Mouse (Mus musculus) megakaryocyte progenitor cell, adult 5-6 weeks (primary cell): ENCODE results near the gene Pde4c. TPM values are rescaled to one million over a fixed set of nuclear protein-coding genes. Genes with fewer than 3 reads are reported as not detected.

ENCODE experiments used
- ATAC-seq: replicated peaks from 2 replicates; pipeline ENCODE4 v1.8.0; 2016; ENCODE audit warnings: mild to moderate bottlenecking, moderate TSS enrichment, inconsistent platforms; ENCODE audit not compliant: poor library complexity
- total RNA-seq, 2 experiments: library from RNA; stranded (forward) in 1 of 2; stranded (reverse) in 1 of 2; fragments of 157-497, 149-512 nt in 1 of 2; fragments of 200-1000 nt in 1 of 2; gene quantifications; 2 replicates each; pipeline versions ENCODE4 v1.2.3 to v1.2.4; 2015 to 2017

The Pde4c gene
- total RNA-seq, 2 experiments from 2014 or later: 0.39 TPM; not detected in 1

DNA sequence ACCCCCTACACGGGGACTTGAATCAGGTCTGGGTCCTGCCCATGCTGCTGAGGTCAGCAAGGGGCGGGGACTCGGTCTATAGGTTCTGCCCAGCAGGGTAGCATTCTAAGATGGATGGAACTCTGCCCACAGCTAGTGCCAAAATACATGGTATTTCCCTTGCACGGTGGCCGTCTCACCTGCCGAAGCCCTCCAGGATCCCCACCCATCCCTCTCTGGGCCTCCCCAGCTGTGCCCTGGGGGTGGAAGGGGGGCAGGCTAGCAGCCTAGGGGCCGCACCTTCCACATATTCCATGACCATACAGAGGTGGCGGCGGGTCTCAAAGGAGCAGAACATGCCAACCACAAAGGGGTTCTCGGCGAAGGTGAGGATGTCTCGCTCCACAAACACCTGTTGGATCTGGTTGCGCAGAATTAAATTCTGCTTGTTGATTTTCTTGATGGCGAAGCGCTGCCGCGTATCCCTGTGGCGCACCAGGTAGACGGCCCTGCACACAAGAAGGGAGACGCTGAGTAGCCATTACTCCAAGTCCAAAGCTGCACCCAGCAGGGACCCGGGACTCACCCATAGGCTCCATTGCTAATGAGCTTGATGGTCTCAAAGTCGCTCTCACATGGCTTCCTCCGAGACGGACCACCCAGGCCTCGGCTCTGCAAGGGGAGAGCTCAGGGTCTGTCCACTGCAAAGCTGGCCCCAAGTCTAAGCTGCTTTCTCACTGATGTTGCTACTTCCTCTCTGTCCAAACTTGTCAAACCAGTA lies 63.0 kb downstream of the Pde4c start:
- ATAC-seq: no peak

DNA sequence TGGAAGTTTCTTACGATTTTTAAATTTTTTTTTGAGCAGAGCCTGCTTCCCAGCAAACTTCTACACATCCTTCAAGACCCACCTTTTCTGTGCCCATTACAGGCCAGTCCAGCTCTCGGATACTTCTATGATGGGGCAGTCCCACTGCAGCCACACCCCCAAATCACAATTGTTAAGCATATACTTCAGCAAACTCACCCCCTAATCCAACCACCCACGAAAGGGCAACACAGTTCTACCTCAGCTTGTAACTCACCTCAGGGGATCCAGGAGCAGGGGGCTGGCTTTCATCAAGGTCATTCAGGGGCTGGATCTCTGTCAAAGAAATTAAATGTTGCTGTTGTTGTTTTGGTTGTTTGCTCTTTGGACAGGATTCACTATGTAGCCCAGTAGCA lies 63.5 kb downstream of the Pde4c start:
- no peak for ATAC-seq

DNA sequence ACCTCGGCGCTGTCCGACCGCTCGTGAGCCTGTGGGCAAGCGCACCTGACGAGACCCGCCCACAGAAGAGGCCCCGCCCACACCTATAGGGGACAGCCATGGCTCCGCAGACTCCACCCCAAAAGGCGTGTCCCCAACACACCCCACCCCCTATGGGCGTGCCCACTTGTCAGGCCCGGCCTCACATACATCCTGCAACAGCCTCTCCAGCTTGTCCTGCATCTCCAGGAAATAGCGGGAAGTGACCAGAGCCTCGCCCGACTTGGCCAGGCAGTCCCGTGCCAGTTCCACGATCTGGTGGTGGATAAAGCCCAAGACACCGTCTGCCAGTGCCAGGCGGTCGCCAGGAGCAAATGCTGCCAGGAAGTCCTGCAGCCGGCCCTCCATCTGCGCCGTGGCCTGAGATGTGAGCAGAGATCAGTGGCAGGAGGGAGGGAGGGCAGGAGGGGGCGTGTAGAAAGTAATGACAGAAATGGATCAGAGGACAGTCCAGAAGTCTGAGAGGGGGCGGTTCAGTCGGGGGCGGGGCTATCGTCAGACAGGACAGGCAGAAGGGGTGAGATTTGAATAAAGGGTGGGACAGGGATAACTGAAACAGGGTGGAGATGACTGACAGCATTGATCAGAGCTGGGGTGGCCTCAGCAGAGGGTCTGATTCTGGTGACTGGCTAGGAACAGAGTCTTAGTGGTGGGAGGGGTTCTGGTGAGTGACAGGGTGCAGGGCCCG lies 64.6 kb downstream of the Pde4c start:
- no peak for ATAC-seq

DNA sequence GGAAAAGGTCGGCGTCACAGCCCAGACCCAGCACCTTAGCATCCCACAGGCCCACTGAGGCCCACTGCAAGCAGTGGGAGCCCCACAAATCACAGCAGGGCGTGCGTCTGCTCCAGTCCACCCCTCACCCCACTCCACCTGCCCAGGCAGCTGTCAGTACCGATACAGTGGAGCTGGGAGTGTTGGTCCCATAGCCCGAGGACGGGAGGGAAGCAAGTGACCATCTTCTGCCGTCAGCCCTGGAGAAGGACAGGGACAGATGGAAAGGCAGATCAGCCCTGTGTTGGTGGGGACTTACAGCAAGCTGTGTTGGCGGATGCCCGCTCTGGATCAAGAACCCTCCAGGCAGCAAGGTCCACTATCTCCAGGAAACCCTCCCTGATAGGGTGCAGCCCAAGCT lies 65.5 kb downstream of the Pde4c start:
- ATAC-seq: no peak

DNA sequence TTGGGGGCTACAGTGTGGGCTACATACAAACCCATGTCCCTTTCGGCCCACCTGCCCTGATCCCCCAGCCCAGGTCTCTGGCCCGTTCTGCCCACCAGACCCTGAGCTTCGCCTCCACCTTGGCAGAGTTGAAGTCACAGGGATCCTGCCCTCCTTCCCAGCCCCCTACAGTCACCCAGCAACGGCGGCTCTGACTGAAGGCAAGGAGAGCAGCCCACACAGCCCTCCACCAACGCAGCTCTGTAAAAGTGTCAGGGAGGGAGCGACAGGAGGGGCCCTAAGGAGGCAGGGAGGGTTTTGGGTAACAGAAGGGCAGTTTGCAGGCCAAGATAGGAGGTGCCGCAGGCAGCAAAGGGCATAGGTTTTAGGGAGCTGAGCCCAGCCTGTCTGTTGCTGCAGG lies 67.3 kb downstream of the Pde4c start:
- ATAC-seq: no peak

DNA sequence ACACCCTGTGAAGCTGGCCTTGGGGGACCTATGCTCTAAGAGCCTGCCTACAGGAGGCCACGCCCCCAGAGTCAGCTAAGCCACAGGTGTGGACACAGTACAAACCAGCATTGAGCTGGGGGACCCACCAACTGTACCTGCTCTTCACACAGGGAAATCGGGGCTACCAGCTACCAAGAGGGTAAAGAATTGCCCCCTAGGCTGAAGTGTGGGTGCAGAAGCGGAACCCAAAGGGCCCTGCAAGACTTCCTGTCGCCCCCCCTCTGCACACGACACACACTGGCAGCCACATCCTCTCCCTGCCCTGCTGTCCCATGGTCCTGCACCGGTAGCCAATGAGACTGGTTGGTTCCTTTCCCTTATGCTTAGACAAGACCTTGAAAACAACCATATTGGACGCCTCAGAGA lies 67.8 kb downstream of the Pde4c start:
- peak; percentile 70 for ATAC-seq

DNA sequence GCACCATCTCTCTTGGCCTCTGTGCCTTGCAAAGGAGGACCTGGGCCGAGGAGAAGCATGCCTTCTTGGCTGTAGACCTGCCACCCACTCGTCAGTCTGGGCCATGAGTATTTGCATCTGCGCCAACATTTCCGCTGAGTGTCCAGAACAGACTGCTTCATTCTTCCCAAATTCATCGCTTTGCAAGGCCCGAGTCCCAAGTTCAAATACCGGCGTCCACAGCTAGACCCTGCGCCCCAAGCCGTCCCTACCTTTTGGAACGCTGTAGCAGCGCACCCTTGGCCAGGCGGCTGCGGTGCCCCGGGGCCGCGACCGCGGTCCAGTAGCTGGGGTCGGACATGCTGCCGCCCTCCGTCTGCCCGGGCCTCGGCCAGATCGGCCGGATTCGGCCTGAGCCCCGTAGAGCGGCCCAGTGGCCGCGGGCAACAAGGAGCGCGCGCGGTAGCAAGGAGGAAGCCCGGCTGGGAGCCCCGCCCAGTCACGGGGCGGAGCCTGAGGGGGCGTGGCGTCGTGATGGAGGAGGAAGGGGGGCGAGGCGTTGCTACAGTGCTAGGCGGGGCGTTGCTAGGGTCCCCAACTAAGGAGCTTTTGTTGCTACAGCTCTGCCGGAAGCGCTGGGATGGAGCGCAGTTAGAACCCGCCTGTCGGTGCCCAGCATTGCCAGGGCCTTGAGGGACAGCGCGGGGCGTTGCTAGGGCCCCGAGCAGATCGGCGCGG lies 68.6 kb downstream of the Pde4c start:
- ATAC-seq: peak; percentile 64

DNA sequence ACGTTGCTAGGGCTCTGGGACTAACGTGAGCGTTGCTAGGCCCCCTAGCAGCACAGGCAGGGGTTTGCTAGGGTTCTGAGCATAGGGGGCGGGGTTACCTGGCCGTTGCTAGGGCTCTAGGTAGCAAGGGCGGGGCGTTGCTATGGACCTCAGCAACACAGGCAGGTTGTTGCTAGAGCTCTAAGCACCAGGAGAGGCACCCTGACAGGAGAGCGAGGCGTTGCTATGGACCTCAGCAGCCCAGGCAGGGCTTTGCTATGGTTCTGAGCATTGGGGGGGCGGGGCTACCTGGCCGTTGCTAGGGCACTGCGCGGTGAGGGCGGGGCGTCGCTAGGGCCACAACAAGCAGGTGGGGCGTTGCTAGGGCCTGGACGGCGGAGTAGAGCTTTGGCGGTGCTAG lies 69.2 kb downstream of the Pde4c start:
- peak; percentile 11 for ATAC-seq

DNA sequence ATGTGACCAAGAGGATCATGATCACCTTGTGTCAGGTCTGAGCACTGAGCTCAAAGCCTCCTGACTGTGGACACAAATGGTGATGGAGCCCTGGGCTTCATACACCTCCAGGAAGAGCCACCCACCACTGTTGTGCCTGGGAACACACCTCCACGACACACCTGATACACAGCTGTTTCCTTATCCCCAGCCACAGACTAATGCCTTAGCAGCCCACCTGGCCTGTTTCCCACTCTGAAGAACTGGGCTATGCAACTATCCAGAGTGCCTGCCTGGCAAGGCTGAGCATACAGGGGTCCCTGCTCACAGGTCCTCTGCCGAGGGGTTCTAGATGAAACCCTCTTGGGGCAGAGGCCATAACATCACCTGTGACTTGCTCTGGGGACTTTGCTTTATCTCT lies 70.7 kb downstream of the Pde4c start:
- ATAC-seq: no peak

DNA sequence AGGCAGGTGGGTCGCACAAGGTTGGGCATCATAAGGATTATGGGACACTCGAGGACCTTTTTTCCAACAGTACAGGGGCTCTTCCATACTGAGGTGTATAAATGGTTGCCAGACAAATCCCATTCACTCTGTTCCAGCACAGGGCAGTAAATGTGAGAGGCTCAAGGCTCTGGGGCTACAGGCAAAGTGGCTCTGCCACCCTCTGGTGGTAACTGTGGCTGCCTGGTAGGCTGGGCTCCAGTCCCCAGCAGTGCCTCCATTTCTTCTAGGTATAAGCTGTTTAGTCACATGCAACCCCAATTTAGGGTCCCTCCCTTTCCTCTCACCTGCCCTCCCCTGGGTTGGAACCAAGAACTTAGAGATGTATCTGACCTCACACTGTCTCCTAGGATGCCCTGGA lies 71.8 kb downstream of the Pde4c start:
- no peak for ATAC-seq

DNA sequence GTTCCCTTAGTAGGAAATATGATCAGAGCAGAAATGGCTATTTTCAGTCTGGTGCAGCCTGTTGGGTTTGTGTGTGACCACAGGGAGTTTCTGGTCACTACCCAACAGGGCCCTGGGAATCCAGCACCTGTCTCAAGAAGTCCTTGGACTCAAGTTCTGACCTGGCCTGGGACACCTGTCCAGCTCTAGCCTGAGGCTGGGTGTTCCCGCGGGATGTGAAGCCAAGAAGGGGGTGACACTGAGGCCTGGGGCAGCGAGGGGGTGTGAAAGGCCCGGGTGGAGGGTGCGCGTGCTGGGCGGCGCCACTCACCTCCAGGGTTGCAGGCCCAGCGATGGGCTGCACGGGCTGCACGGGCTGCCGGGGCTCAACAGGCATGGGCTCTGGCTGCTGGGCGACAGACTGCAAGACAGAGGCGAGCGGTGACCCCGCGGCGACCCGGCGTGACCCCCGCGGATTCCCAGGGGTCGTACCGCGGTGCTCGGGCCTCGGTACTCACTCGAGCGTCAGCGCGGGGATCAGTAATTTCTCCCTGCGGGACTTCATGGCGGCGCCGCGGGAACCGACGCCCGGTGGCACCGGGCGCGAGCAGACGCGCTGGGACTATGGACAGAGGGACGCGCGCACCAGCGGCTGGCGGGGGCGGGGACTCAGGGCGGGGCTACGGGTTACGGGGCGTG lies 73.0 kb downstream of the Pde4c start:
- no peak for ATAC-seq

DNA sequence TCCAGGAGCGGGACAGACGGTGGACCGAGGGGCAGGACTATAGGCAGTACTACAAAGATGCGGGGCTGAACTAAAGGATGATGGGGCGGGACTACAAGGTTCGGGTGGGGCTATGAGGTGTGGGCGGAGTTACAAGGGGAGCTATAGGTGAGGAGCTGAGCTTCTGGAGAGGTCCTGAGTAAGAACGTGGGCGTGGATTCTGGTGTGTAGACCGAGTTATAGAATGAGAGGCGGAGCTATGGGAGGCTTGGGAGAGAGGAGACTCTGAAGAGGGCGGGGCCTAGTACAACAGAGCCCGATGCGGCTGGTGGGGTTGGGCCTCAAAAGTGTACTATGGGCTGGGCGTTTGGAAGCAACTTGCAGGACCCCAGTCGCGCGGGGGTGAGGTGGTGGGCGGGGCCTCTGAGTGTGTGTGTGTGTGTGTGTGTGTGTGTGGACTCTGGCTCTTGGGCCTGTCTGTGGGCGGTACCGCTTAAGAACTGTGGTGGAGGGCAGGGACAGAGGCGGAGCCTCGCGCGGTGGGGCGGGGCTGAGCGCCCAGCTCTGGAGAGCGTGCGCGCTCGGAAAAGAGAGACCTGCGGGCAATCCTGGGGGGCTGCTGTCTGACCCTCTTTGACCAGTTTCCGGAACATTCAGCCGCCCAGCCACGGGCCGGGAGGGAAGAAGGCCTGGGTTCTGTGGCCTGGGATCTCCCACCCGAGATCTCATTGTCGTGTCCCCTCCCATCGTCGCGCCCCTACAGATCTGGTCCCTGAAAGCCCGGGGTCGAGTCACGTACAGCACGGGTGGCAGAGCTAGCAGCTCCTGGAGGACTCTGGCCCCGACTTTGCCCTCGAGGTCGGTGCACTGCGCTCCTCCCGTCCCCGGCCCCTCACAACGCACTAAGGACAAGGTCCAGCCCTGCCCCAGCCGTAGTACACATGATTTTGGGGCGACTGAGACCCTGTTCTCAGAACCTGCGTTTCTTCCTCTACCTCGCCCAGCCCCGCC lies 73.9 kb downstream of the Pde4c start:
- ATAC-seq: peak; percentile 62

DNA sequence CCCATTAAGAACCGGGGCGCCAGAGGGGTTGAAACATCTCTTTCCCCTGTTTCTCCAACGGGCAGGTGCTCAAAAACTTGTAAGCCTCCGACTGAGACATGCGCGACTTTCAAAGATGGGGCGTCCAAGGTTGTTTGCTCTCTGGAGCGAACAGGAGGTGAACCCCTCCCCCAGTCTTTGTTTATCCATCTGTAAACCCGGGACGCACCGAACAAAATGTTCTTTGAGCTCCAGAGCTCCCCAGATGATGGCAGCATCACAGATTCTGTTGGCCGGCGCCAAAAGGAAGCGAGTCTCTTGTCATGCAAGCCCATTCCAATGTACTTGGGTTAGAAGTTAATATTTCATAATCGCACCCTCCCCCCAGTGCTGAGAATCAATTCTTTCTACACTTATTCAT lies 74.8 kb downstream of the Pde4c start:
- no peak for ATAC-seq

DNA sequence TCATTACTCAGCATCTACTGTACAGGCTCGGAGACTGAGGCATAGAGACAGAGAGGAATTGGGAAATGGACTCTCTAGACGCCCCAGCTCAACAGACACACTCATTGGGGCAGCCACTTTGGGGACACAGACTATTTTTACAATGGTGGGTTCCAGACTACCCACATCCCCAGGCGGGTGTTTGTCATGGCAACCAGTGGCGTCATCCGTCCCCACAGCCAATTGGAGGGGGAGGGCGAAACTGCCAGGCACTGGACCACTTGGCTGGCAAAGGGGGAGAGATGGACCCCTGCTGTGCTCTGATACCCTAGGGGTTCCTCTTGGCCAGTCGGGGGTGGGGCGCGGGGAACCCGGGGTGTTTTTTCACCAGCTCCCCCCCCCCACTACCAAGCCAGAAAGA lies 77.1 kb downstream of the Pde4c start:
- no peak for ATAC-seq

Other genes starting within 250 kb of the Pde4c start
- gene Klhl26, start 246.8 kb upstream of the Pde4c start, total RNA-seq (2015): 4.7 and 5.1 TPM in 2 replicates
- gene Klhl26, start 246.8 kb upstream of the Pde4c start, total RNA-seq (2017): 3.5 and 3.6 TPM in 2 replicates
- not detected in 2 replicates for gene Tmem59l, start 236.4 kb upstream of the Pde4c start, total RNA-seq (2015)
- not detected in 2 replicates for gene Tmem59l, start 236.4 kb upstream of the Pde4c start, total RNA-seq (2017)
- not detected in 2 replicates for gene Crlf1, start 230.6 kb upstream of the Pde4c start, total RNA-seq (2015)
- gene Crlf1, start 230.6 kb upstream of the Pde4c start, total RNA-seq (2017): not detected in 2 replicates
- 40.6 and 41.3 TPM in 2 replicates for gene Rex1bd, start 217.0 kb upstream of the Pde4c start, total RNA-seq (2015)
- 42.1 and 50.4 TPM in 2 replicates for gene Rex1bd, start 217.0 kb upstream of the Pde4c start, total RNA-seq (2017)
- gene Uba52, start 212.9 kb upstream of the Pde4c start, total RNA-seq (2015): 3,077 and 3,244 TPM in 2 replicates
- 4,035 and 5,307 TPM in 2 replicates for gene Uba52, start 212.9 kb upstream of the Pde4c start, total RNA-seq (2017)
- 74.6 and 90.4 TPM in 2 replicates for gene Fkbp8, start 196.0 kb upstream of the Pde4c start, total RNA-seq (2015)
- gene Fkbp8, start 196.0 kb upstream of the Pde4c start, total RNA-seq (2017): 114 and 133 TPM in 2 replicates
- 88.0 and 106 TPM in 2 replicates for gene Kxd1, start 195.8 kb upstream of the Pde4c start, total RNA-seq (2015)
- gene Kxd1, start 195.8 kb upstream of the Pde4c start, total RNA-seq (2017): 63.1 and 84.4 TPM in 2 replicates
- 8.5 and 8.7 TPM in 2 replicates for gene Ell, start 184.3 kb upstream of the Pde4c start, total RNA-seq (2015)
- 9.1 and 9.5 TPM in 2 replicates for gene Ell, start 184.3 kb upstream of the Pde4c start, total RNA-seq (2017)
- 26.1 and 39.0 TPM in 2 replicates for gene Isyna1, start 129.3 kb upstream of the Pde4c start, total RNA-seq (2015)
- gene Isyna1, start 129.3 kb upstream of the Pde4c start, total RNA-seq (2017): 42.9 and 45.4 TPM in 2 replicates
- 31.6 and 40.7 TPM in 2 replicates for gene Ssbp4, start 114.8 kb upstream of the Pde4c start, total RNA-seq (2015)
- gene Ssbp4, start 114.8 kb upstream of the Pde4c start, total RNA-seq (2017): 40.2 and 69.7 TPM in 2 replicates
- 6.2 and 12.9 TPM in 2 replicates for gene Lrrc25, start 107.6 kb upstream of the Pde4c start, total RNA-seq (2015)
- gene Lrrc25, start 107.6 kb upstream of the Pde4c start, total RNA-seq (2017): 4.7 and 5.4 TPM in 2 replicates
- gene Gdf15, start 91.3 kb upstream of the Pde4c start, total RNA-seq (2015): not detected in 2 replicates
- gene Gdf15, start 91.3 kb upstream of the Pde4c start, total RNA-seq (2017): not detected in 2 replicates
- gene Pgpep1, start 63.3 kb upstream of the Pde4c start, total RNA-seq (2015): 11.7 and 11.8 TPM in 2 replicates
- gene Pgpep1, start 63.3 kb upstream of the Pde4c start, total RNA-seq (2017): 3.6 and 5.2 TPM in 2 replicates
- gene Lsm4, start 50.5 kb upstream of the Pde4c start, total RNA-seq (2015): 121 and 125 TPM in 2 replicates
- gene Lsm4, start 50.5 kb upstream of the Pde4c start, total RNA-seq (2017): 214 and 249 TPM in 2 replicates
- gene Jund, start 24.8 kb upstream of the Pde4c start, total RNA-seq (2015): 16.1 and 29.1 TPM in 2 replicates
- gene Jund, start 24.8 kb upstream of the Pde4c start, total RNA-seq (2017): 19.8 and 21.0 TPM in 2 replicates
- 0.07 TPM in 1 of 2 replicates, not detected in the other for gene Iqcn, start 20.3 kb upstream of the Pde4c start, total RNA-seq (2015)
- gene Iqcn, start 20.3 kb upstream of the Pde4c start, total RNA-seq (2017): not detected in 2 replicates
- not detected in 2 replicates for gene Gm3336, start 5.2 kb upstream of the Pde4c start, total RNA-seq (2015)
- 0.12 TPM in 1 of 2 replicates, not detected in the other for gene Gm3336, start 5.2 kb upstream of the Pde4c start, total RNA-seq (2017)
- 2.6 and 3.6 TPM in 2 replicates for gene Rab3a, start 31.0 kb downstream of the Pde4c start, total RNA-seq (2015)
- 2.1 and 6.6 TPM in 2 replicates for gene Rab3a, start 31.0 kb downstream of the Pde4c start, total RNA-seq (2017)
- 37.4 and 41.4 TPM in 2 replicates for gene Mpv17l2, start 37.2 kb downstream of the Pde4c start, total RNA-seq (2015)
- 10.2 and 10.4 TPM in 2 replicates for gene Mpv17l2, start 37.2 kb downstream of the Pde4c start, total RNA-seq (2017)
- 5.7 and 6.0 TPM in 2 replicates for gene Pik3r2, start 53.0 kb downstream of the Pde4c start, total RNA-seq (2015)
- 18.1 and 18.5 TPM in 2 replicates for gene Pik3r2, start 53.0 kb downstream of the Pde4c start, total RNA-seq (2017)
- gene Mast3, start 81.3 kb downstream of the Pde4c start, total RNA-seq (2015): 48.7 and 50.0 TPM in 2 replicates
- 13.9 and 16.7 TPM in 2 replicates for gene Mast3, start 81.3 kb downstream of the Pde4c start, total RNA-seq (2017)
- 0.07 and 0.64 TPM in 2 replicates for gene Il12rb1, start 84.7 kb downstream of the Pde4c start, total RNA-seq (2015)
- gene Il12rb1, start 84.7 kb downstream of the Pde4c start, total RNA-seq (2017): 1.0 and 1.7 TPM in 2 replicates
- 6.0 and 8.6 TPM in 2 replicates for gene Arrdc2, start 116.0 kb downstream of the Pde4c start, total RNA-seq (2015)
- 4.8 and 8.8 TPM in 2 replicates for gene Arrdc2, start 116.0 kb downstream of the Pde4c start, total RNA-seq (2017)
- gene Kcnn1, start 139.5 kb downstream of the Pde4c start, total RNA-seq (2015): 0.12 and 0.42 TPM in 2 replicates
- gene Kcnn1, start 139.5 kb downstream of the Pde4c start, total RNA-seq (2017): 0.84 and 0.92 TPM in 2 replicates
- gene Ccdc124, start 150.2 kb downstream of the Pde4c start, total RNA-seq (2015): 27.6 and 37.2 TPM in 2 replicates
- gene Ccdc124, start 150.2 kb downstream of the Pde4c start, total RNA-seq (2017): 33.9 and 37.1 TPM in 2 replicates
- 0.07 TPM in 1 of 2 replicates, not detected in the other for gene Slc5a5, start 169.0 kb downstream of the Pde4c start, total RNA-seq (2015)
- not detected in 2 replicates for gene Slc5a5, start 169.0 kb downstream of the Pde4c start, total RNA-seq (2017)
- gene Rpl18a, start 173.7 kb downstream of the Pde4c start, total RNA-seq (2015): 7,432 and 8,014 TPM in 2 replicates
- gene Rpl18a, start 173.7 kb downstream of the Pde4c start, total RNA-seq (2017): 2,240 and 2,571 TPM in 2 replicates
- gene Map1s, start 182.2 kb downstream of the Pde4c start, total RNA-seq (2015): 14.4 and 14.7 TPM in 2 replicates
- gene Map1s, start 182.2 kb downstream of the Pde4c start, total RNA-seq (2017): 13.2 and 14.4 TPM in 2 replicates